Mouse (Mus musculus) midbrain, embryonic 13.5 days (tissue): ENCODE data around the gene Ptprcap. TPM values are rescaled to one million over a fixed set of nuclear protein-coding genes. Genes with fewer than 3 reads are reported as not detected.

Experiments used
- ATAC-seq: fragments of 200-750 bp; cut with Nextera tagmentation; 2 replicates; pipeline ENCODE4 v1.8.0; 2017; ENCODE audit warnings: mild to moderate bottlenecking, moderate TSS enrichment, moderate library complexity
- H3K27ac ChIP-seq: fragments of 300-500 bp; sonication (generic); 2 replicates; pipeline ENCODE4 v1.5.1; 2015; ENCODE audit warnings: inconsistent platforms, mild to moderate bottlenecking, moderate library complexity
- H3K27me3 ChIP-seq: fragments of 300-500 bp; sonication (generic); 2 replicates; pipeline ENCODE4 v1.6.1; 2015; ENCODE audit warnings: mild to moderate bottlenecking, inconsistent platforms
- H3K36me3 ChIP-seq: fragments of 300-500 bp; sonication (generic); 2 replicates; pipeline ENCODE4 v1.6.1; 2015; ENCODE audit warnings: mild to moderate bottlenecking, inconsistent platforms
- H3K4me1 ChIP-seq: fragments of 300-500 bp; sonication (generic); replicated peaks from 2 replicates; pipeline ENCODE4 v1.6.1; 2015; ENCODE audit warnings: inconsistent platforms
- H3K4me2 ChIP-seq: fragments of 300-500 bp; sonication (generic); replicated peaks from 2 replicates; pipeline ENCODE4 v1.6.1; 2015; ENCODE audit warnings: moderate library complexity, mild to moderate bottlenecking, inconsistent platforms
- H3K4me3 ChIP-seq: fragments of 300-500 bp; sonication (generic); replicated peaks from 2 replicates; pipeline ENCODE4 v1.5.1; 2015; ENCODE audit warnings: mild to moderate bottlenecking, inconsistent platforms
- H3K9ac ChIP-seq: fragments of 300-500 bp; sonication (generic); replicated peaks from 2 replicates; pipeline ENCODE4 v1.6.1; 2015; ENCODE audit warnings: mild to moderate bottlenecking, inconsistent platforms
- H3K9me3 ChIP-seq: fragments of 300-500 bp; sonication (generic); 2 replicates; pipeline ENCODE4 v1.6.1; 2016; ENCODE audit warnings: mild to moderate bottlenecking, inconsistent platforms
- WGBS: fragments of 180-500 bp; shearing (Covaris S2); methylation state at CpG from one replicate; pipeline ENCODE4 v1.1.7; 2015; 5-methylcytosine and 5-hydroxymethylcytosine counted together
- polyA plus RNA-seq: library from polyadenylated mRNA; unstranded; fragments of >200 nt; fragmentation: Nextera tagmentation; extraction: Ambion mirVana; gene quantifications from 2 replicates; pipeline ENCODE4 v1.2.1, GENCODE M21; 2015

Gene Ptprcap
- 0.24 and 0.50 TPM in 2 replicates for polyA plus RNA-seq

- H3K27me3 ChIP-seq, result no peaks in the 10 kb centered on the region
- peaks cover 27% of the 10 kb centered on the region for H3K4me1 ChIP-seq
- 68% methylated on average over 11 of the region's 11 CpGs for WGBS
- ATAC-seq, result no peak
- H3K36me3 ChIP-seq, result peaks cover 70% of the 10 kb centered on the region
- peak within 1 kb of the TSS; percentile 11; the same call in 1 of the 2 replicates for H3K27ac ChIP-seq
- no peak within 1 kb of the TSS for H3K4me3 ChIP-seq
- no peaks in the 10 kb centered on the region for H3K9me3 ChIP-seq
- no peak within 1 kb of the TSS for H3K4me2 ChIP-seq
- H3K9ac ChIP-seq, result peak within 1 kb of the TSS; percentile 16; the same call in 1 of the 2 replicates
Observed at GRCm38 (mm10) chr19:4153232-4153654, at the start of gene Ptprcap. Ptprcap (plus strand) TSS chr19:4153604.

GRCm38 (mm10) chr19:4103792-4104191 is 49.6 kb upstream of the Ptprcap start:
- no peaks in the 10 kb centered on the region for H3K9me3 ChIP-seq
- H3K27me3 ChIP-seq, result peaks cover 11% of the 10 kb centered on the region
- ATAC-seq, result no peak
- H3K36me3 ChIP-seq, result peaks cover 52% of the 10 kb centered on the region
- 89% methylated on average over 3 of the region's 3 CpGs for WGBS
- H3K9ac ChIP-seq, result no peak overlapping the region
- no peak overlapping the region for H3K4me3 ChIP-seq
- no peak overlapping the region for H3K4me2 ChIP-seq
- H3K4me1 ChIP-seq, result peaks cover 35% of the 10 kb centered on the region
- H3K27ac ChIP-seq, result no peak overlapping the region

- Histone ChIP-seq H3K27ac (no peak overlapping the region), H3K4me1 (peaks cover 26% of the 10 kb centered on the region), H3K4me2 (no peak overlapping the region), H3K36me3 (peaks cover 60% of the 10 kb centered on the region), H3K9me3 (no peaks in the 10 kb centered on the region), H3K9ac (no peak overlapping the region), H3K27me3 (peaks cover 11% of the 10 kb centered on the region), H3K4me3 (no peak overlapping the region)
- 92% methylated on average over 16 of the region's 16 CpGs for WGBS
- no peak for ATAC-seq
Observed at GRCm38 (mm10) chr19:4104675-4105194, 48.7 kb upstream of the Ptprcap start.

GRCm38 (mm10) chr19:4106654-4107053 is 46.8 kb upstream of the Ptprcap start:
- H3K4me3 ChIP-seq, result no peak overlapping the region
- H3K36me3 ChIP-seq, result peaks cover 79% of the 10 kb centered on the region
- H3K27me3 ChIP-seq, result peaks cover 7% of the 10 kb centered on the region
- H3K27ac ChIP-seq, result no peak overlapping the region
- peaks cover 7% of the 10 kb centered on the region for H3K4me1 ChIP-seq
- no peak for ATAC-seq
- H3K9ac ChIP-seq, result no peak overlapping the region
- no peaks in the 10 kb centered on the region for H3K9me3 ChIP-seq
- 92% methylated on average over 14 of the region's 14 CpGs for WGBS
- no peak overlapping the region for H3K4me2 ChIP-seq

DNA sequence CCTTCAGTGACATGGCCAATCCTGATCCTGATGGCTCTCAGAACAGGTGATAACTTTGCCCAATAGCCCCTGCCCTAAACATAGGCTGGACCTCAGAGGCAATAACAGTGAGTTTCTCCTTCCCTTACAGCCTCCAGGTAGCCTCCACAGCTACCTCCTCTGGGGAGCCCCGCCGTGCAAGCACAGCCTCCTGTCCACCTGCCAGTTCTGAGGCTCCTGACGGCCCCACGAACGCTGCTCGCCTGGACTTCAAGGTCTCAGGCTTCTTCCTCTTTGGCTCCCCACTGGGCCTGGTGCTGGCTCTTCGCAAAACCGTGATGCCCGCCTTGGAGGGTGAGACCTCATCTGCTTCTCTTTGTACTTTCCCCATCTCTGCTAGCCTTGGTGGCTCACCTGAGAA is 44.9 kb upstream of the Ptprcap start:
- no peaks in the 10 kb centered on the region for H3K4me1 ChIP-seq
- 87% methylated on average over 9 of the region's 9 CpGs for WGBS
- H3K27ac ChIP-seq, result no peak overlapping the region
- no peak overlapping the region for H3K9ac ChIP-seq
- peaks cover 92% of the 10 kb centered on the region for H3K36me3 ChIP-seq
- H3K4me2 ChIP-seq, result no peak overlapping the region
- ATAC-seq, result no peak
- no peaks in the 10 kb centered on the region for H3K9me3 ChIP-seq
- no peaks in the 10 kb centered on the region for H3K27me3 ChIP-seq
- no peak overlapping the region for H3K4me3 ChIP-seq

DNA sequence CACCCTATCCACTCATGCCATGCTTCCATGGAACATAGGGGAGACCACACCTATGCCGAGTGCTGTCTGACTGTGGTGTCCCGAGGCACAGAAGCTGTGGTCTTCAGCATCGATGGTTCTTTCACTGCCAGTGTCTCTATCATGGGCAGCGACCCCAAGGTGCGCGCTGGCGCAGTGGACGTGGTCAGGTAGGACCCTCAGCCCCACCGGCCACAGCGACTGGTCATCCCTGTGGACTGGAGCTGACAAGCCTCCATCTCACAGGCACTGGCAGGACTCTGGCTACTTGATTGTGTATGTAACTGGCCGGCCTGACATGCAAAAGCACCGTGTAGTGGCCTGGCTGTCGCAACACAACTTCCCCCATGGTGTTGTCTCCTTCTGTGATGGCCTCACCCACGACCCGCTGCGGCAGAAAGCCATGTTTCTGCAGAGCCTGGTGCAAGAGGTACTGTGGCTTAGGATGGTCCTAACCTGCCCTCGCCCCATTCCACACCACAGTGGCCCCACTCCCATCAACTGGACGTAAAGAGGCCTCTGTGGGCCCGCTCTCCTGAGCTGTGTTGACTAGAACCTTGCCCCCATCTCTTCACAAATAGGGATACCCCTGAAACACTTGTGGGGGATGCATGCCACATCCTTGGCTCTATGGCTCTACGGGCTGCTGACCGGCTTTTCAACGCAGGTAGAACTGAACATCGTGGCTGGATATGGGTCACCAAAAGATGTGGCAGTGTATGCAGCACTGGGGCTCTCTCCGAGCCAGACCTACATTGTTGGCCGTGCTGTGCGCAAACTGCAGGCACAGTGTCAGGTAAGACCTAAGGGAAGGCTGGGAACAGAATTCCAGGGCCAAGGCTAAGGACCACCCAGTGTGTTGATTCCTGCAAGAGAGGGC is 41.1 kb upstream of the Ptprcap start:
- H3K4me2 ChIP-seq, result no peak overlapping the region
- H3K4me1 ChIP-seq, result no peaks in the 10 kb centered on the region
- H3K4me3 ChIP-seq, result no peak overlapping the region
- no peaks in the 10 kb centered on the region for H3K9me3 ChIP-seq
- peaks cover 97% of the 10 kb centered on the region for H3K36me3 ChIP-seq
- H3K27ac ChIP-seq, result no peak overlapping the region
- H3K9ac ChIP-seq, result no peak overlapping the region
- no peaks in the 10 kb centered on the region for H3K27me3 ChIP-seq
- 96% methylated on average over 26 of the region's 26 CpGs for WGBS
- ATAC-seq, result no peak

- Histone ChIP-seq H3K9ac (no peak overlapping the region), H3K9me3 (no peaks in the 10 kb centered on the region), H3K4me3 (no peak overlapping the region), H3K27me3 (no peaks in the 10 kb centered on the region), H3K4me2 (no peak overlapping the region), H3K36me3 (peaks cover 96% of the 10 kb centered on the region), H3K27ac (no peak overlapping the region; the same call in 1 of the 2 replicates), H3K4me1 (no peaks in the 10 kb centered on the region)
- ATAC-seq, result 0 out of 2 replicates have a peak, but pooled peaks have one; percentile 18
- WGBS, result 86% methylated on average over 13 of the region's 13 CpGs
Observed at GRCm38 (mm10) chr19:4113186-4113805, 40.1 kb upstream of the Ptprcap start.

GRCm38 (mm10) chr19:4113806-4114230 is 39.6 kb upstream of the Ptprcap start:
- H3K4me3 ChIP-seq, result no peak overlapping the region
- no peak for ATAC-seq
- 83% methylated on average over 5 of the region's 5 CpGs for WGBS
- H3K9ac ChIP-seq, result no peak overlapping the region
- no peaks in the 10 kb centered on the region for H3K4me1 ChIP-seq
- H3K9me3 ChIP-seq, result no peaks in the 10 kb centered on the region
- peaks cover 94% of the 10 kb centered on the region for H3K36me3 ChIP-seq
- no peak overlapping the region for H3K4me2 ChIP-seq
- no peak overlapping the region; the same call in 1 of the 2 replicates for H3K27ac ChIP-seq
- no peaks in the 10 kb centered on the region for H3K27me3 ChIP-seq

- Histone ChIP-seq H3K4me3 (no peak overlapping the region), H3K4me2 (no peak overlapping the region), H3K27ac (no peak overlapping the region), H3K36me3 (peaks cover 90% of the 10 kb centered on the region), H3K9ac (no peak overlapping the region; the same call in 1 of the 2 replicates), H3K27me3 (no peaks in the 10 kb centered on the region), H3K4me1 (no peaks in the 10 kb centered on the region; the same call in 1 of the 2 replicates), H3K9me3 (no peaks in the 10 kb centered on the region)
- ATAC-seq, result no peak
- 95% methylated on average over 10 of the region's 10 CpGs for WGBS
Observed at GRCm38 (mm10) chr19:4114551-4114950, 38.9 kb upstream of the Ptprcap start.

GRCm38 (mm10) chr19:4115144-4115543 is 38.3 kb upstream of the Ptprcap start:
- 95% methylated on average over 10 of the region's 10 CpGs for WGBS
- Histone ChIP-seq H3K4me3 (no peak overlapping the region), H3K9ac (no peak overlapping the region), H3K4me1 (peaks cover 2% of the 10 kb centered on the region), H3K36me3 (peaks cover 85% of the 10 kb centered on the region), H3K27me3 (no peaks in the 10 kb centered on the region), H3K27ac (no peak overlapping the region), H3K4me2 (no peak overlapping the region), H3K9me3 (no peaks in the 10 kb centered on the region)
- ATAC-seq, result no peak

GRCm38 (mm10) chr19:4115816-4116215 is 37.6 kb upstream of the Ptprcap start:
- Histone ChIP-seq H3K4me2 (no peak overlapping the region), H3K4me1 (peaks cover 9% of the 10 kb centered on the region), H3K9me3 (no peaks in the 10 kb centered on the region), H3K4me3 (no peak overlapping the region), H3K36me3 (peaks cover 78% of the 10 kb centered on the region), H3K27ac (no peak overlapping the region), H3K27me3 (no peaks in the 10 kb centered on the region), H3K9ac (no peak overlapping the region)
- 84% methylated on average over 11 of the region's 11 CpGs for WGBS
- ATAC-seq, result no peak

GRCm38 (mm10) chr19:4117006-4117405 is 36.4 kb upstream of the Ptprcap start:
- ATAC-seq, result no peak
- Histone ChIP-seq H3K27ac (no peak overlapping the region), H3K9me3 (no peaks in the 10 kb centered on the region), H3K4me1 (peaks cover 10% of the 10 kb centered on the region), H3K27me3 (no peaks in the 10 kb centered on the region), H3K9ac (no peak overlapping the region), H3K4me3 (no peak overlapping the region), H3K4me2 (no peak overlapping the region), H3K36me3 (peaks cover 66% of the 10 kb centered on the region)
- 96% methylated on average over 7 of the region's 7 CpGs for WGBS
